Mouse (Mus musculus) lung, postnatal 0 days (tissue): Measurements from ENCODE around the gene Adap2.

Experiments used
- CTCF ChIP-seq: IDR thresholded peaks from 2 replicates; pipeline ENCODE4 v1.5.1; 2016; ENCODE audit warnings: antibody characterized with exemption, mild to moderate bottlenecking
- EP300 ChIP-seq: IDR thresholded peaks from 2 replicates; pipeline ENCODE4 v1.6.1; 2016; ENCODE audit warnings: antibody characterized with exemption, mild to moderate bottlenecking, control low read depth

GRCm38 (mm10) chr11:80135954-80136683, 17.8 kb upstream of the Adap2 start:
- TF ChIP-seq CTCF (no peak), EP300 (no peak)
